Mouse (Mus musculus) liver, embryonic 14.5 days (tissue): ENCODE measurements around the gene Cntnap2.

Experiments
- CTCF ChIP-seq: IDR thresholded peaks from 2 replicates; pipeline ENCODE4 v1.5.1; 2016; ENCODE audit warnings: antibody characterized with exemption, low read depth, control low read depth
- EP300 ChIP-seq: IDR thresholded peaks from 2 replicates; pipeline ENCODE4 v1.6.1; 2016; ENCODE audit warnings: antibody characterized with exemption, low read depth

GRCm38 (mm10) chr6:47323886-47324285, 2264.7 kb downstream of the Cntnap2 start:
- no peak for TF ChIP-seq EP300
- no peak for TF ChIP-seq CTCF
